Mouse (Mus musculus) ES-E14 (cell line): ENCODE data around the gene Rpa2. TPM values are rescaled to one million over a fixed set of nuclear protein-coding genes. Genes with fewer than 3 reads are reported as not detected.
A peak's percentile ranks its signal among the peaks of the same experiment; 100 is the strongest.

ENCODE experiments used
- DNase-seq: peaks from one replicate; pipeline ENCODE4 v3.0.0-alpha.2; 2013; ENCODE audit warnings: low read depth, low spot score
- H3K27ac ChIP-seq: 2 replicates; pipeline ENCODE4 v1.5.1; 2012; ENCODE audit warnings: low read depth, mild to moderate bottlenecking, low read length, moderate library complexity, mixed read lengths; ENCODE audit not compliant: poor library complexity, insufficient read depth, severe bottlenecking
- H3K36me3 ChIP-seq: 2 replicates; pipeline ENCODE4 v1.6.1; 2012; ENCODE audit warnings: mild to moderate bottlenecking, low read length, moderate library complexity, mixed read lengths; ENCODE audit not compliant: control insufficient read depth, poor library complexity, insufficient read depth, severe bottlenecking
- H3K4me1 ChIP-seq, 2 experiments: fragments of 150-350 bp in 1 of 2; sonication (generic) in 1 of 2; 2 replicates each; pipeline ENCODE4 v1.6.1; 2012; ENCODE audit warnings: low read length in 2 of 2, mild to moderate bottlenecking in 1 of 2, mixed read lengths in 1 of 2; ENCODE audit not compliant: control insufficient read depth in 2 of 2, insufficient read depth in 2 of 2, poor library complexity in 1 of 2
- H3K4me3 ChIP-seq, 2 experiments: fragments of 150-350 bp in 1 of 2; sonication (generic) in 1 of 2; 2 replicates each; pipeline ENCODE4 v1.5.1; 2012; ENCODE audit warnings: low read length in 2 of 2, low read depth in 1 of 2, mild to moderate bottlenecking in 1 of 2, mixed read lengths in 1 of 2; ENCODE audit not compliant: insufficient read depth in 1 of 2, poor library complexity in 1 of 2, severe bottlenecking in 1 of 2
- H3K9ac ChIP-seq: 2 replicates; pipeline ENCODE4 v1.6.1; 2012; ENCODE audit warnings: low read depth, mild to moderate bottlenecking, low read length, mixed read lengths; ENCODE audit not compliant: poor library complexity, insufficient read depth, severe bottlenecking
- H3K9me3 ChIP-seq: fragments of 150-350 bp; sonication (generic); 2 replicates; pipeline ENCODE4 v1.6.1; 2012; ENCODE audit warnings: low read depth, mild to moderate bottlenecking, low read length; ENCODE audit not compliant: control insufficient read depth, insufficient read depth
- CHD2 ChIP-seq: IDR thresholded peaks from 2 replicates; pipeline ENCODE4 v1.6.1; 2014; ENCODE audit warnings: mild to moderate bottlenecking, low read depth, low read length, inconsistent platforms
- HCFC1 ChIP-seq: IDR thresholded peaks from 2 replicates; pipeline ENCODE4 v1.6.1; 2012; ENCODE audit warnings: low read length, inconsistent platforms, borderline replicate concordance; ENCODE audit not compliant: insufficient read depth
- MAFK ChIP-seq: IDR thresholded peaks from 2 replicates; pipeline ENCODE4 v1.6.1; 2014; ENCODE audit warnings: mild to moderate bottlenecking, low read depth, low read length, inconsistent platforms; ENCODE audit not compliant: insufficient read depth
- ZC3H11A ChIP-seq: IDR thresholded peaks from 2 replicates; pipeline ENCODE4 v1.6.1; 2012; ENCODE audit warnings: low read depth, mild to moderate bottlenecking, inconsistent platforms, low read length, borderline replicate concordance
- ZNF384 ChIP-seq: IDR thresholded peaks from 2 replicates; pipeline ENCODE4 v1.6.1; 2012; ENCODE audit warnings: low read depth, low read length, inconsistent platforms
- in situ Hi-C, 2 experiments: fragments of 600-800 bp; cut with MboI; formaldehyde crosslinking; loops; one replicate each; pipeline ENCODE4 v1.15.1; 2025; ENCODE audit warnings: low sequenced_read_pairs in 2 of 2, inconsistent platforms in 1 of 2; ENCODE audit not compliant: unreplicated experiment in 2 of 2
- total RNA-seq: library from RNA; depleted of rRNA; stranded (reverse); fragments of 300-350 nt; gene quantifications from 2 replicates; pipeline ENCODE4 v1.2.3, GENCODE M21; 2012

The Rpa2 gene
- total RNA-seq, 1 experiment = 112 TPM

- in situ Hi-C loops = no loop called here
- H3K9me3 ChIP-seq = no peaks in the 10 kb centered on the region
- TF ChIP-seq MAFK (no peak), ZC3H11A (no peak), ZNF384 (no peak), CHD2 (no peak), HCFC1 (no peak)
- no peak overlapping the region for H3K27ac ChIP-seq
- no peaks in the 10 kb centered on the region for H3K36me3 ChIP-seq
- H3K4me3 ChIP-seq = no peak overlapping the region
- peaks cover 4 to 9% of the 10 kb centered on the region in 2 experiments; a peak in 2 of 4 replicates for H3K4me1 ChIP-seq
- no peak overlapping the region for H3K9ac ChIP-seq
- no peak for DNase-seq
Measured at GRCm38 (mm10) chr4:132803876-132804275, 35.7 kb downstream of the Rpa2 start.

GRCm38 (mm10) chr4:132804331-132804730 lies 36.2 kb downstream of the Rpa2 start:
- no peaks in the 10 kb centered on the region for H3K36me3 ChIP-seq
- no peaks in the 10 kb centered on the region for H3K9me3 ChIP-seq
- H3K4me3 ChIP-seq = no peak overlapping the region
- no peak overlapping the region for H3K27ac ChIP-seq
- in situ Hi-C loops = no loop called here
- H3K9ac ChIP-seq = no peak overlapping the region
- DNase-seq = no peak
- TF ChIP-seq ZNF384 (peak; percentile 79; the same call in 1 of the 2 replicates), CHD2 (no peak), ZC3H11A (no peak)
- H3K4me1 ChIP-seq = peaks cover 4 to 9% of the 10 kb centered on the region in 2 experiments; a peak in 2 of 4 replicates

GRCm38 (mm10) chr4:132805146-132805545 lies 37.0 kb downstream of the Rpa2 start:
- no peak overlapping the region for H3K9ac ChIP-seq
- no peak for DNase-seq
- no peaks in the 10 kb centered on the region for H3K9me3 ChIP-seq
- H3K4me1 ChIP-seq = peaks cover 4 to 9% of the 10 kb centered on the region in 2 experiments; a peak in 2 of 4 replicates
- TF ChIP-seq CHD2 (no peak), MAFK (no peak), ZNF384 (no peak), HCFC1 (no peak), ZC3H11A (no peak)
- no peaks in the 10 kb centered on the region for H3K36me3 ChIP-seq
- in situ Hi-C loops = no loop called here
- H3K27ac ChIP-seq = no peak overlapping the region
- H3K4me3 ChIP-seq = no peak overlapping the region

- Histone ChIP-seq H3K9me3 (no peaks in the 10 kb centered on the region), H3K9ac (no peak overlapping the region), H3K36me3 (no peaks in the 10 kb centered on the region), H3K4me1 (peaks cover 4 to 9% of the 10 kb centered on the region in 2 experiments; a peak in 2 of 4 replicates), H3K27ac (no peak overlapping the region), H3K4me3 (no peak overlapping the region)
- TF ChIP-seq HCFC1 = no peak
- no peak for TF ChIP-seq MAFK
- no peak for TF ChIP-seq ZC3H11A
- TF ChIP-seq ZNF384 = no peak
- no peak for TF ChIP-seq CHD2
- no peak for DNase-seq
- in situ Hi-C loops = no loop called here
Measured at GRCm38 (mm10) chr4:132805599-132806197, 37.6 kb downstream of the Rpa2 start.
